Mouse (Mus musculus) embryonic facial prominence, embryonic 10.5 days (tissue): ENCODE data around the gene Fut11. TPM values are rescaled to one million over a fixed set of nuclear protein-coding genes. Genes with fewer than 3 reads are reported as not detected.
A peak's percentile ranks its signal among the peaks of the same experiment; 100 is the strongest.

Experiments
- DNase-seq: peaks from one replicate; pipeline ENCODE4 v3.0.0-alpha.2; 2017; ENCODE audit warnings: low spot score
- H3K27ac ChIP-seq: fragments of 300-500 bp; sonication (generic); replicated peaks from 2 replicates; pipeline ENCODE4 v1.5.1; 2016; ENCODE audit warnings: mild to moderate bottlenecking
- H3K27me3 ChIP-seq: fragments of 300-500 bp; sonication (generic); replicated peaks from 2 replicates; pipeline ENCODE4 v1.6.1; 2016; ENCODE audit warnings: low read depth, mild to moderate bottlenecking; ENCODE audit not compliant: poor library complexity, severe bottlenecking
- H3K36me3 ChIP-seq: fragments of 300-500 bp; sonication (generic); replicated peaks from 2 replicates; pipeline ENCODE4 v1.6.1; 2016; ENCODE audit warnings: mild to moderate bottlenecking, moderate library complexity
- H3K4me1 ChIP-seq: fragments of 300-500 bp; sonication (generic); 2 replicates; pipeline ENCODE4 v1.6.1; 2016
- H3K4me3 ChIP-seq: fragments of 300-500 bp; sonication (generic); 2 replicates; pipeline ENCODE4 v1.5.1; 2016; ENCODE audit warnings: mild to moderate bottlenecking, moderate library complexity
- H3K9me3 ChIP-seq: fragments of 300-500 bp; sonication (generic); 2 replicates; pipeline ENCODE4 v1.6.1; 2016; ENCODE audit warnings: mild to moderate bottlenecking
- WGBS: fragments of 180-500 bp; shearing (Covaris S2); methylation state at CpG from one replicate; pipeline ENCODE4 v1.1.7; 2016; 5-methylcytosine and 5-hydroxymethylcytosine counted together
- polyA plus RNA-seq: library from polyadenylated mRNA; unstranded; fragments of >200 nt; fragmentation: Nextera tagmentation; extraction: Ambion mirVana; gene quantifications from 2 replicates; pipeline ENCODE4 v1.2.1, GENCODE M21; 2016

The Fut11 gene
- polyA plus RNA-seq, 1 experiment from 2014 or later, result 20.9 TPM

DNA sequence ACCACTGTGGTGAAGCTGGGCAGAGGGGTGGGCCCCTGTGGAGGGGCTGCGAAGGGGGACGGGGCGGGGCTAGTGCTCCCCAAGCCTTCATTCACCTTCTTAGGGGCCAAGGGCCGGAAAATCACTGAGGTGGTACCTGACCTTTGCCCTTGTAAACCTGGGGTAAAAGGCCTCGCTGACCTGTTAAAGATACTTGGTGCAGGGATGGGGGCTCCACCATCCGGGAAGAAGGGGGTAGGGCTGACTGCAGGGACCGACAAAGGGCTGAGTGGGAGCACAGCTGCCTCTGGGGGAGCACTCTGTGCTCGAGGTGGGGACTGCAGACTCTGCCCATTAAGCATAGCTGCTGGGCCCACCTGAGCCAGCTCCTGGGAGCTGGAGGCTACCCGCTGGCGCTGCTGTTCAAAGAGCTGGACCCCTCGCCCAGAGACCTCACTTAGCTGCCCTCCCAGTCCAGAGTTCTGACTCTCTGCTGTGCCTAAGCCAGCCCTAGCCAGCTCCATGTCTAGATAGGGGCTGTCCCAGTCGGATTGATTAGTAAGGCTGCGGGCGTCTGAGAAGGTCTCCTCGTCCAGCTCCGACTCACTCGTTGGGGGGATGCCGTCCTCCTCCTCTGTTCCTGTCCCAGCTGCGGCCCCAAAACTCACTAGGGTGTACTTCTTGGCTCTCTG is 33.0 kb upstream of the Fut11 start:
- H3K9me3 ChIP-seq, result no peaks in the 10 kb centered on the region
- WGBS, result 8% methylated on average over 19 of the region's 19 CpGs

DNA sequence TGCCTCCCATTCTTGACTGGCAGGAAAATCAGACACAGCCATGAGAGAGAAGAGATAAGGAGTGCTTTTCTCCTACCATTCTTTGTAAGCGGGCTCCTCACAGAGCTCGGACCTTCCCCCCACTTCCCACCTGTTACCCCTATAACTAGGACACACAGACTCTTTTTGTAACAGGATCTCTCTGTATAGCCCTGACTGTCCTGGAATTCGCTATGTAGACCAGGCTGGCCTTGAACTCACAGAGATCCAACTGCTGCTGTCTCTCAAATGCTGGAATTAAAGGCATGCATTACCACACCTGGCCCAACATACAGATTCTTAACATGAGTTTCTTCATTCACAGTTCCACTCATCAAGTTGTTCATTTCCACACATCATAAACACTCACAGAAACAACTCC is 32.0 kb upstream of the Fut11 start:
- no peak overlapping the region for H3K4me3 ChIP-seq
- H3K27me3 ChIP-seq, result peaks cover 48% of the 10 kb centered on the region
- no peaks in the 10 kb centered on the region for H3K36me3 ChIP-seq
- no peaks in the 10 kb centered on the region for H3K9me3 ChIP-seq
- H3K27ac ChIP-seq, result no peak overlapping the region
- WGBS, result 84% methylated on average over 3 of the region's 3 CpGs
- no peak for DNase-seq
- peaks cover 28% of the 10 kb centered on the region for H3K4me1 ChIP-seq

More for the DNA sequence above, 33.0 kb upstream of the Fut11 start:
- Histone ChIP-seq H3K4me3 (peak overlapping the region; percentile 74), H3K27ac (peak overlapping the region; percentile 84), H3K27me3 (peaks cover 43% of the 10 kb centered on the region), H3K36me3 (no peaks in the 10 kb centered on the region), H3K4me1 (peaks cover 28% of the 10 kb centered on the region)
- peak; percentile 44 for DNase-seq

GRCm38 (mm10) chr14:20663601-20664000 is 31.2 kb upstream of the Fut11 start:
- no peaks in the 10 kb centered on the region for H3K36me3 ChIP-seq
- no peak for DNase-seq
- no peak overlapping the region for H3K4me3 ChIP-seq
- peaks cover 28% of the 10 kb centered on the region for H3K4me1 ChIP-seq
- H3K9me3 ChIP-seq, result no peaks in the 10 kb centered on the region
- no peak overlapping the region for H3K27ac ChIP-seq
- 62% methylated on average over 2 of the region's 2 CpGs for WGBS
- peaks cover 56% of the 10 kb centered on the region for H3K27me3 ChIP-seq

DNA sequence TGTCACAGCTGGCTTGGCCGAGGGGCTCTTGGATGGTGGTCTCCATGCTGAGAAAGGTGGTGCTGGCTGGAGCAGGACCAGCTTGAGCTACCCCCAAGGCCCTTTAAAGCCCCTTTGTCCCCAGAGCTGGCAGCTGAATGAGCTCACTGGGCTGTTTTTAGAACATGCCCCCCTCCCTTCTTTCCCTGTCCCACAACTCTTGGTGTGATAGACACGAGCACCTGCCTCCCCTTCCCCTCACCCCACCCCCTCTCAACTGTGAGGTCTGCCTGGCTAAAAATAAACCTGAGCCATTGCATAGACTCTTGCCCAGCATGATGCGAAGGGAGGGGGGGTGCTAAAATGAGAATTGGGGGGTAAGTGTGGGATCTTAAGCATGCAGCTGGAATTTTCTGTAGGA is 30.3 kb upstream of the Fut11 start:
- H3K27ac ChIP-seq, result peak overlapping the region; percentile 44
- no peaks in the 10 kb centered on the region for H3K9me3 ChIP-seq
- 0 out of 2 replicates have a peak overlapping the region, but pooled peaks have one; percentile 26 for H3K4me3 ChIP-seq
- no peak for DNase-seq
- H3K4me1 ChIP-seq, result peaks cover 28% of the 10 kb centered on the region
- no peaks in the 10 kb centered on the region for H3K36me3 ChIP-seq
- peaks cover 64% of the 10 kb centered on the region for H3K27me3 ChIP-seq
- 65% methylated on average over 3 of the region's 3 CpGs for WGBS

GRCm38 (mm10) chr14:20667469-20667868 is 27.3 kb upstream of the Fut11 start:
- DNase-seq, result no peak
- H3K27ac ChIP-seq, result no peak overlapping the region
- H3K36me3 ChIP-seq, result no peaks in the 10 kb centered on the region
- H3K4me1 ChIP-seq, result peaks cover 6% of the 10 kb centered on the region
- 77% methylated on average over 1 of the region's 1 CpGs for WGBS
- H3K9me3 ChIP-seq, result no peaks in the 10 kb centered on the region
- no peak overlapping the region for H3K4me3 ChIP-seq
- peaks cover 62% of the 10 kb centered on the region for H3K27me3 ChIP-seq

- Histone ChIP-seq H3K36me3 (no peaks in the 10 kb centered on the region), H3K9me3 (no peaks in the 10 kb centered on the region), H3K4me1 (peaks cover 6% of the 10 kb centered on the region; the same call in 1 of the 2 replicates), H3K4me3 (no peak within 1 kb of the TSS), H3K27me3 (peaks cover 54% of the 10 kb centered on the region), H3K27ac (no peak within 1 kb of the TSS)
- 85% methylated on average over 8 of the region's 8 CpGs for WGBS
- no peak for DNase-seq
Measured at GRCm38 (mm10) chr14:20668154-20668810, 26.5 kb upstream of the Fut11 start, which contains the start of gene Synpo2l. TSS of gene Synpo2l (minus strand) at chr14:20668354.

DNA sequence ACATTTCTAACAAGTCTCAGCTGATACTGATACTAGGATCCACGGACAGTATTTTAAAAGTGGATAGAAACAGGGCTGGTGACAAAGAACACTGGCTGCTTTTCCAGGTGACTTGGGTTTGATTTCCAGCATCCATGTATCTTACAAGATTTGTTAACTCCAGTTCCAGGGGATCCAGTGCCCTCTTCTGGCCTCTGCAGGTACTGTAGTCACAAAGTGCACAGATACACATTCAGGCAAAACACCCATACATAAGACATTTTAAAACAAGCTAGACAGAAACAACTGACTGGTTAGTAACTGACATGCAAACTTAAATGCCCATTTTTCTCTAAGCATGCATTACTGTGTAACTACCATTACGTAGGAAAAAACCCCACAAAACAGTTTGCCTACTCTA is 21.8 kb upstream of the Fut11 start:
- peak overlapping the region; percentile 82 for H3K4me3 ChIP-seq
- DNase-seq, result peak; percentile 45

GRCm38 (mm10) chr14:20673735-20674063 is 21.1 kb upstream of the Fut11 start:
- Histone ChIP-seq H3K27me3 (peaks cover 14% of the 10 kb centered on the region), H3K27ac (peak overlapping the region; percentile 89), H3K4me1 (peaks cover 13% of the 10 kb centered on the region), H3K4me3 (peak overlapping the region; percentile 82), H3K9me3 (no peaks in the 10 kb centered on the region), H3K36me3 (peaks cover 33% of the 10 kb centered on the region)
- DNase-seq, result peak; percentile 49
- 12% methylated on average over 13 of the region's 13 CpGs for WGBS

More for the DNA sequence above, 21.8 kb upstream of the Fut11 start:
- peaks cover 13% of the 10 kb centered on the region for H3K4me1 ChIP-seq
- WGBS, result 89% methylated on average over 2 of the region's 2 CpGs
- peaks cover 20% of the 10 kb centered on the region for H3K27me3 ChIP-seq
- H3K27ac ChIP-seq, result 0 out of 2 replicates have a peak overlapping the region, but pooled peaks have one; percentile 89
- H3K36me3 ChIP-seq, result peaks cover 26% of the 10 kb centered on the region
- no peaks in the 10 kb centered on the region for H3K9me3 ChIP-seq

- H3K27ac ChIP-seq, result peak within 1 kb of the TSS; percentile 89
- peaks cover 38% of the 10 kb centered on the region for H3K36me3 ChIP-seq
- H3K9me3 ChIP-seq, result no peaks in the 10 kb centered on the region
- H3K4me3 ChIP-seq, result peak within 1 kb of the TSS; percentile 82
- WGBS, result under 1% methylated on average over 43 of the region's 43 CpGs
- peaks cover 13% of the 10 kb centered on the region for H3K4me1 ChIP-seq
- peak; percentile 100 for DNase-seq
- H3K27me3 ChIP-seq, result peaks cover 8% of the 10 kb centered on the region
Measured at GRCm38 (mm10) chr14:20674064-20674833, 20.5 kb upstream of the Fut11 start, which contains the start of gene Sec24c. TSS of gene Sec24c (plus strand) at chr14:20674308.

DNA sequence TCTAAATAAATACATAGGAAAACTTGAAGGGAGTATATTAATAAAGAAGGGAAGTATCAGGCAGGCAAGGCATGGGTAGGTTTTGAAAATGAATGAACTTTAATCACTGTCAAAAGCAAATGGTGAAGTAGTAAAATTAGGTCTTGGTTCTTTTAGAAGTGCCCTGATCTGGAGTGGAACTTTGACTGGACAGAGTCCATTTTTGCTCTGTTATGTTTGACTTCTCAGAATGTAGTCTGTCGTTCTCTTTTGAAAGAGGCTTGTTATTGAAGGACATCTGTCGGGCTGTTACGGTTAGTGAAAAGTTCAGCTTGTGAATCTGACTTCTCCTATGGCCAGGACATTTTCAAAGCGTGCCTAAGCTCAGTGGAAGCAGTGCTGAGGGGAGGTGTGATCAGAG is 16.9 kb upstream of the Fut11 start:
- peaks cover 75% of the 10 kb centered on the region for H3K36me3 ChIP-seq
- 93% methylated on average over 4 of the region's 4 CpGs for WGBS
- no peak for DNase-seq

GRCm38 (mm10) chr14:20681742-20682141 is 13.0 kb upstream of the Fut11 start:
- peaks cover 100% of the 10 kb centered on the region for H3K36me3 ChIP-seq
- WGBS, result 89% methylated on average over 2 of the region's 2 CpGs

More for the DNA sequence above, 16.9 kb upstream of the Fut11 start:
- Histone ChIP-seq H3K27me3 (no peaks in the 10 kb centered on the region), H3K27ac (no peak overlapping the region), H3K4me1 (peaks cover 13% of the 10 kb centered on the region), H3K4me3 (no peak overlapping the region), H3K9me3 (no peaks in the 10 kb centered on the region)

DNA sequence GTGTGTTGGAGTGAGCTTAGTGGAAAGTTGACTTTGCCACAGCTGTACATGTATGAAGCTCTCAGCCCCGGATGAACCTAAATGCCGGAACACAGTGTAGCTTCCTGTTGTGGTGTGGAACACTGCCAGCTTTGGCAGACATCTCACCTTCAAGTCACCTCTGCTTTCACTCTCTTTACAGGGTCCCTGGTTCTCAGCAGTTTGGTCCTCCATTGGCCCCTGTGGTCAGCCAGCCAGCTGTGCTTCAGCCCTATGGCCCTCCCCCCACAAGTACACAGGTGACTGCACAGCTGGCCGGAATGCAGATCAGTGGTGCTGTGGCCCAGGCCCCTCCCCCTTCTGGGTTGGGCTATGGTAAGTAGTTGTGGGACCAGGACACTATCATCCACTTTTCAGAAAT is 12.3 kb upstream of the Fut11 start:
- 85% methylated on average over 3 of the region's 3 CpGs for WGBS
- Histone ChIP-seq H3K9me3 (no peaks in the 10 kb centered on the region), H3K4me1 (no peaks in the 10 kb centered on the region), H3K4me3 (no peak overlapping the region), H3K36me3 (peaks cover 100% of the 10 kb centered on the region), H3K27me3 (no peaks in the 10 kb centered on the region), H3K27ac (no peak overlapping the region)
- DNase-seq, result no peak

More at GRCm38 (mm10) chr14:20681742-20682141, 13.0 kb upstream of the Fut11 start:
- Histone ChIP-seq H3K4me3 (no peak overlapping the region), H3K9me3 (no peaks in the 10 kb centered on the region), H3K4me1 (no peaks in the 10 kb centered on the region), H3K27ac (no peak overlapping the region), H3K27me3 (no peaks in the 10 kb centered on the region)
- DNase-seq, result no peak
